Mouse (Mus musculus) liver, adult 2 months (tissue): ENCODE results near the gene Slc9a5.

Source experiments
- CTCF ChIP-seq: fragments of 200-500 bp; IDR thresholded peaks from 2 replicates; pipeline ENCODE4 v1.5.1; 2011; ENCODE audit warnings: low read depth, low read length, control low read depth
- POLR2A ChIP-seq: fragments of 200-500 bp; IDR thresholded peaks from 2 replicates; pipeline ENCODE4 v1.6.1; 2011; ENCODE audit warnings: low read length, control low read depth; ENCODE audit not compliant: insufficient read depth; ENCODE audit errors: extremely low read depth

DNA sequence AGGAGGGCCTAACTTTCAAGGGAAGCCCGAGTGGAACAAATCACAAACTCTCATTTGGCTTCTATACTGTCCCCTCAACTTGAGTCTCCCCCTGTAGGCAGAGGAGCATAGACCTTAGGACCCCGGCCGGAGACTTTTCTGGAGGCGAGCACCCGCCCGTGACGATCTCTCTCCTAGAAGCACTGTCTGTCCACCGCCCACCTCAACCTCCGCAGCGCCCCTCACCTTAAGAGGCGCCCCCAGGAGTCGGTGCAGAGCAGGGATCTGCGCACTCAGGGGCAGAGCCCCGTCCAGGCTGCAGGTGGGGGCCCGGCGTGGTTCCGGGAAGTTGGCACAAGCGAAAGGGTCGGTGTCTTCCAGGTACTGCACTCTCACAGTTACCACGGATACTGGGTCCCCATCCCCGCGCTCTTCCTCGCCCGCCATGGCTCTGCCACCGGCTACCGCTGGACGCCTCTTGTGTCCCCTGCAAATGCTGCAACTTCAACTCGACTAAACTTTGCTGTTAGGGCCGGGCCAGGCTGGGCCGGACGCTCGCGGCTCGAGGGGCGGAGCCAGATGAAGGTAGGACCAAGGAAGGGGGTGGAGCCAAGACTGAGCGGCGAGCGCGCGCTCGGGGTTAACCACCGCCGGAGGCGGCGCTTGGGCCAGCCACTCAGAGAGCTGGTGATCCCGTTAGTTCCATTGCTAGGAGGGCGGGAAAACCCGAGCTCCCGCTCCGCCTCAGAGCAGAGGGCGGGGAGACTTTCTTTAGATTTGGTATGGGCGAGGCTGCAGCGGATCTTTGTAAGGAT lies 1.0 kb upstream of the Slc9a5 start, which contains the start of gene Fhod1:
- TF ChIP-seq CTCF (no peak), POLR2A (peak; percentile 56)
